Mouse (Mus musculus): ENCODE measurements around the gene Mindy4. TPM values are rescaled to one million over a fixed set of nuclear protein-coding genes. Genes with fewer than 3 reads are reported as not detected.

Gene Mindy4
- total RNA-seq, 2 experiments from 2014 or later, result 2.7 to 3.8 TPM

DNA sequence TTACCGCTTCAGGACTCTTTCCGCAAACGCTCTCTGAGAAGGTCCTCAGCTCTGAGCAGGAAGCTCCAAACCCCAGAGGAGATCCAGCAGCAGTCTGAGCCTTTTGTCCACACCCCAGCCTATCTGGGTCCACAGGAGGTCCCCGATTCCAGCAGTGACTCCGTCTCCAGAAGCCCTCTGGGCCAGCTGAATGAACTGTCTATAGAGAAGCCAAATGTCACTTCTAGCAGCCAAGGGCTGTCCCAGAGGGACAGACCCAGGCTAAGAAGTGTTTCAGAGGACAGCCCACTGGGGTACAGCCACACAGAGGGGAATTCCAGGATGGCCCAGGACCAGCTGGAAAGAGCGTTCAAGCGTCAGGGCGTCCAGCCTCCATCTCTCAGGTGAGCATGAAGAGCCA lies 20.8 kb downstream of the Mindy4 start:
- TF ChIP-seq CTCF (IDR thresholded peaks at IDR 0.05), result no peak
- intact Hi-C loops (cut with DNase I), result no loop called here
- no peak overlapping the region for H3K4me3 ChIP-seq
- no peak for DNase-seq
- no peak overlapping the region for H3K27ac ChIP-seq

- H3K4me3 ChIP-seq, result no peak overlapping the region
- no peak for TF ChIP-seq CTCF (IDR thresholded peaks at IDR 0.05)
- no peak overlapping the region for H3K27ac ChIP-seq
- intact Hi-C loops (cut with DNase I), result loop anchor here (5.0 kb wide), 1 partner anchor 282 kb away; no protein-coding TSS in a partner anchor
- DNase-seq, result no peak
These were observed 26.9 kb downstream of the Mindy4 start for GRCm38 (mm10) chr6:55230048-55230447.

GRCm38 (mm10) chr6:55232101-55232500 lies 28.9 kb downstream of the Mindy4 start:
- intact Hi-C loops (cut with DNase I), result loop anchor here (5.0 kb wide), 1 partner anchor 280 kb away; no protein-coding TSS in a partner anchor
- DNase-seq, result no peak
- H3K27ac ChIP-seq, result no peak overlapping the region
- no peak for TF ChIP-seq CTCF (IDR thresholded peaks at IDR 0.05)
- H3K4me3 ChIP-seq, result no peak overlapping the region

DNA sequence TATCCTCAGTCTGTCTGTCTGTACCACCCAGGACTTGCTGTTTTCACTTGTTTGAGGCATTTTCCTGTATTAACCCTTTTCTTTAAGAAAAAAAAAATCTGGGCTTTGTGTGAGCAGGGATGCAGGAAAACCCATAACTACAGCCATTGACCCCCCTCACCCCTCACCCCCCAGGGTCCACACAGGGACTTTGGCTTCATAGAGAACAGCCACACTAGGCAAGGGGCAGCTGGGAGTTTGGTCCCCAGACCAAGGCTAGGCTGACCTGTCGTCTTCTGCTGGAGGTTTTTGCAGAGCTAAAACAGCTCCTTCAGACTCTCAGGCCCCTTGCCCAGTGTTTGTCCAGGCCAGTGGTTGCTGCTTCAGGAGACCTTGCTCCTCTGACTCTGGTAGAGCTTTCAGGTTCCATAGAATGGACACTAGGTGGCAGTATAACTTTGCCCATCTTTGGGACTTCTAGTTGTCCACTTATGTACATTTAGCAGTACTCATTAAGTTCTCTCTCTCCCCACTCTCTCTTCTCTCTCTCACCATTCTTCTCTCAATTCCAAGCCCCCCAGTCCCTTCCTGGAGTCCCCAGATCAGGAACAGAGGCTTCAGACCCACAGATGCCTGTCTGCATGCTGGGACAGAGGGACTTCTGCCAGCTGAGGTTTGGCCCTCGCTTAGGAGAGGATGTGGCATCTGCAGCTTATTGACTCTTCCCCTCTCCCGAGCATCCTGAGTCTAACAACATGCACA lies 29.5 kb downstream of the Mindy4 start:
- Histone ChIP-seq H3K27ac (0 out of 2 replicates have a peak overlapping the region, but pooled peaks have one; percentile 31), H3K4me3 (no peak overlapping the region)
- intact Hi-C loops (cut with DNase I), result loop anchor here (1.0 to 5.0 kb wide), 2 partner anchors 152 to 280 kb away; no protein-coding TSS in a partner anchor
- TF ChIP-seq CTCF (IDR thresholded peaks at IDR 0.05), result peak; percentile 85
- no peak for DNase-seq

DNA sequence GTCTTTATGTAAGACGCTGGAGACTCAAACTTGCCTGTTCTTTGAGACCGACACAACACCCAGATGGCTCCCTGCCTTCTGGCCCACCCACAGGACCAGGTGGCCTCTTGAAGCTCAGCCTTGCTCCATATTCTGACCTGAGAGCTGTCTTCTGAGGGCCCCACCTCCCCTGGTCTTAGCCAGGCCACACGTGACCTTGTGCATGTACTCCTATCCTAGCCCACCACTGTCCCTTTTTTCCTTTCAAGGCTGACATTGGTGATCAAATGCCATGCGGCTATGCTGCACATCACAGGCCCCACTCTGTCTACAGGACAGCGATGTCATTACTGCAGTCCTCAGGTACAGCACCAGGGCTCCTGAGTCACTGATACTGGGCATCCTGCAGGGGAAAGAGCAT lies 30.1 kb downstream of the Mindy4 start:
- DNase-seq, result no peak
- TF ChIP-seq CTCF (IDR thresholded peaks at IDR 0.05), result no peak
- Histone ChIP-seq H3K27ac (peak overlapping the region; percentile 31), H3K4me3 (no peak overlapping the region)
- intact Hi-C loops (cut with DNase I), result loop anchor here (1.0 to 5.0 kb wide), 2 partner anchors 151 to 279 kb away; no protein-coding TSS in a partner anchor

GRCm38 (mm10) chr6:55234636-55235035 lies 31.5 kb downstream of the Mindy4 start:
- Histone ChIP-seq H3K27ac (no peak overlapping the region), H3K4me3 (no peak overlapping the region)
- TF ChIP-seq CTCF (IDR thresholded peaks at IDR 0.05), result no peak
- DNase-seq, result no peak
- intact Hi-C loops (cut with DNase I), result loop anchor here (5.0 kb wide), 1 partner anchor 278 kb away; no protein-coding TSS in a partner anchor

DNA sequence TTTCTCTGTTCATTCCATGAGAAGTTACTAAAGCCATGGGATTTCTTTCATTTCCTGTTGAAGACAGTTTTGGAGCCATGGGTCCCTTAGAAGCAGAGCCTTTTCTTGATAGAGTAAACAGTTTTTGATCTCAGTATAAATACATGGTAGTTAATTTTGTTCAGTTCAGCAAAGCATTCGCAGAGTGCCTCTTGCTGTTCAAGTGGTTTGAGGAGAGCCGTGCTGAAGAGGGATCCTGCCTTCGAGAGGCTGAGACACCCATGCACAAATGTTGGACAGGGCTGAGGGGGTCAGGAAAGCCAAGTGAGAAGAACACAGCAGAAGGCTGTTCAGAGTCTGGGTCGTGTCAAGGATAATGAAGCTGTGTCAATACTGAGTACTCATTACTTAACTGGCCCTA lies 32.5 kb downstream of the Mindy4 start:
- Histone ChIP-seq H3K4me3 (no peak overlapping the region), H3K27ac (peak overlapping the region; percentile 16; the same call in 1 of the 2 replicates)
- DNase-seq, result no peak
- no peak for TF ChIP-seq CTCF (IDR thresholded peaks at IDR 0.05)
- intact Hi-C loops (cut with DNase I), result no loop called here

- DNase-seq, result no peak
- peak overlapping the region; percentile 79 for H3K27ac ChIP-seq
- intact Hi-C loops (cut with DNase I), result loop anchor here (5.0 kb wide), 1 partner anchor 92 kb away; no protein-coding TSS in a partner anchor
- H3K4me3 ChIP-seq, result no peak overlapping the region
- TF ChIP-seq CTCF (IDR thresholded peaks at IDR 0.05), result no peak
These were observed 36.7 kb downstream of the Mindy4 start for GRCm38 (mm10) chr6:55239931-55240330.

- no peak for DNase-seq
- intact Hi-C loops (cut with DNase I), result loop anchor here (5.0 kb wide), 1 partner anchor 92 kb away; no protein-coding TSS in a partner anchor
- no peak for TF ChIP-seq CTCF (IDR thresholded peaks at IDR 0.05)
- H3K4me3 ChIP-seq, result no peak overlapping the region
- peak overlapping the region; percentile 79 for H3K27ac ChIP-seq
These were observed 37.5 kb downstream of the Mindy4 start for GRCm38 (mm10) chr6:55240591-55241260.

- TF ChIP-seq CTCF (IDR thresholded peaks at IDR 0.05), result no peak
- no peak overlapping the region; the same call in 1 of the 2 replicates for H3K4me3 ChIP-seq
- H3K27ac ChIP-seq, result peak overlapping the region; percentile 79
- peak; percentile 51 for DNase-seq
- intact Hi-C loops (cut with DNase I), result loop anchor here (5.0 kb wide), 1 partner anchor 91 kb away; no protein-coding TSS in a partner anchor
These were observed 38.3 kb downstream of the Mindy4 start for GRCm38 (mm10) chr6:55241479-55241878.

- DNase-seq, result peak; percentile 50
- Histone ChIP-seq H3K4me3 (no peak overlapping the region), H3K27ac (peak overlapping the region; percentile 85)
- intact Hi-C loops (cut with DNase I), result loop anchor here (5.0 kb wide), 1 partner anchor 47 kb away; no protein-coding TSS in a partner anchor
- no peak for TF ChIP-seq CTCF (IDR thresholded peaks at IDR 0.05)
These were observed 42.5 kb downstream of the Mindy4 start for GRCm38 (mm10) chr6:55245680-55246079.

GRCm38 (mm10) chr6:55246441-55246840 lies 43.3 kb downstream of the Mindy4 start:
- intact Hi-C loops (cut with DNase I), result loop anchor here (5.0 kb wide), 1 partner anchor 46 kb away; no protein-coding TSS in a partner anchor
- Histone ChIP-seq H3K4me3 (peak overlapping the region; percentile 50), H3K27ac (peak overlapping the region; percentile 85)
- DNase-seq, result no peak
- no peak for TF ChIP-seq CTCF (IDR thresholded peaks at IDR 0.05)
